Mouse (Mus musculus) testis, adult 2 months (tissue): ENCODE data around the gene Dctpp1.
A peak's percentile ranks its signal among the peaks of the same experiment; 100 is the strongest.

ENCODE experiments used
- CTCF ChIP-seq: fragments of 200-500 bp; IDR thresholded peaks from 2 replicates; pipeline ENCODE4 v1.5.1; 2012; ENCODE audit warnings: low read depth, mild to moderate bottlenecking, inconsistent platforms, low read length, moderate library complexity; ENCODE audit not compliant: control insufficient read depth, insufficient read depth, insufficient replicate concordance
- POLR2A ChIP-seq: fragments of 200-500 bp; IDR thresholded peaks from 2 replicates; pipeline ENCODE4 v1.6.1; 2012; ENCODE audit warnings: low read depth, mild to moderate bottlenecking, inconsistent platforms, low read length, moderate library complexity; ENCODE audit not compliant: control insufficient read depth

DNA sequence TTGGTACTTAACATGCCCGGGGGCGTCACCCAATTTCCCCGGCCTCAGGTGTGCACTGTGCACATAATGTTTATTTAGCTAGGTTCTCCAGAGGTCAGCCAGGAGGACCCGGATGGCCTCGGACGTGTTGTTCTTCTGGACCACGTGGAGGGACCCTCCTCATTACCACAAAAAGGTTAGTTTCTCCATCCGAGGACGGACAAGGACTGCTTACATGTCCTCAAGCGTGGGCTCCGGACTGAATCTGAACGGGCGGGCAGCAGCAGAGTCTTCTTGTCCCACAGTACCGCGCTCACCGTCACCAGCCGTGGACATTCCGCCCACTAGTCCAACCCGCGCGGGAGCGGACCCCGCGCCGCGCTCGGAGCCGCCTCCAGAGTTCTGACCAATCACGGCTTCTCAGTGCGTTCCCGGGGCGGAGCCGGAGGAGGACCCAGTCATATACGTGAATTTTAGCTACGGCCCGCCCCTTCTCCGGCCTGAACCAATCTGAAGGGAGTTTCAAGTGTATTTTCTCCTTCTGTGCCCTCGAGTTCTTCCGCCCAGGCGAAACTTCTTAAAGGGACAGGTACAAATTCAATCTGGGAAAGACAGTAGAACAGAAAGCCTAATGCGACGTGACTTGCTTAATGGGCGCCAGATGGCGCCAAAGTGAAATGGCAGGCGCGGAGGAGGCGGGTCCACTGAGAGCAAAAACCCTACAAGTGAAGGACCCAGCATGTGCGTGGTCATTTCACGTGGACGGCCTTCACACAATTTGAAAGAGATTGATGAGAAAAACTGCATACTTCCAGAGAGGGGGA lies at the start of gene Dctpp1:
- TF ChIP-seq POLR2A (peak; percentile 77), CTCF (peak; percentile 66; the same call in 1 of the 2 replicates)
